Mouse (Mus musculus): ENCODE measurements around the gene Fam98c.

DNA sequence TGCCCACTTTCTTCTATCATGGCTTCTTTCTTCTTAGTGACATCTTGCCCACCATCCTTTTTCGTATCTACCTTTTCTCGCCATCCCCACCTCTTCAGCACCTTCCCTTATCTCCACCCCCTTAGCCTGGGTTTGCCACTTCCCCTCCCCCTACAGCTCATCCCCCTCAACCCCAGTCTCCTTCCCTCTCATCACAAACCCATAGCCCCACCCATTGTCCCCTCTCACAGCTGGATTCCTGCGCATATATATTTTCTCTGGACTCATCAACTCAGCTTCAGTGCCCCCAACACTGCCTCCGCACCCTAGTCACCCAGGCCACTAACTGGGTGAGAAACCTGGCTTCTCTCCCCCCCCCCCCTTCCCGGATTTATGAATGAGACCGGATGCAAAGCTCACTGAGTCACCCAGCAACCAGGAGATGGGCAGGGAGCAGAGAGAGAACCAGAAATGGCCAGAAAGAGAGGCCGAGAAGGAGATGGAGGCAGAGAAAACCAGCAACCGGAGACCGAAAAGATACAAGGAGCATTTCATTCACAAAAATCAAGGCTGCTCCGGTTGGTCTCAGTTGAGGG, 12.2 kb upstream of the Fam98c start:
- TF ChIP-seq CTCF (IDR thresholded peaks at IDR 0.05; ENCODE audit: control insufficient read depth, insufficient read depth, insufficient read length): no peak
- TF ChIP-seq CEBPB (IDR thresholded peaks at IDR 0.05; ENCODE audit: low read depth): no peak
- TF ChIP-seq MYOG (IDR thresholded peaks at IDR 0.05; ENCODE audit: control insufficient read depth, extremely low read depth, insufficient read length): no peak
